Mouse (Mus musculus) brain, embryonic 14.5 days (tissue): ENCODE results near the gene Olfr654. TPM values are rescaled to one million over a fixed set of nuclear protein-coding genes. Genes with fewer than 3 reads are reported as not detected.
A peak's percentile ranks its signal among the peaks of the same experiment; 100 is the strongest.

Experiments
- DNase-seq: peaks from one replicate; pipeline ENCODE4 v3.0.0-alpha.2; 2011; ENCODE audit warnings: low read depth
- CTCF ChIP-seq: fragments of 200-500 bp; IDR thresholded peaks from 2 replicates; pipeline ENCODE4 v1.5.1; 2012; ENCODE audit warnings: inconsistent platforms, mild to moderate bottlenecking, moderate library complexity, borderline replicate concordance; ENCODE audit not compliant: insufficient read depth, insufficient read length; ENCODE audit errors: extremely low read depth
- POLR2A ChIP-seq: fragments of 200-500 bp; IDR thresholded peaks from 2 replicates; pipeline ENCODE4 v1.6.1; 2012; ENCODE audit warnings: mild to moderate bottlenecking, inconsistent platforms, borderline replicate concordance; ENCODE audit not compliant: poor library complexity, insufficient read depth, insufficient read length, severe bottlenecking; ENCODE audit errors: extremely low read depth
- polyA plus RNA-seq: library from polyadenylated mRNA; depleted of rRNA; stranded (reverse); fragments of >200 nt; gene quantifications from 2 replicates; pipeline ENCODE4 v1.2.3, GENCODE M21; 2012; rRNA removed

Gene Olfr654
- polyA plus RNA-seq, result not detected in 2 replicates

DNA sequence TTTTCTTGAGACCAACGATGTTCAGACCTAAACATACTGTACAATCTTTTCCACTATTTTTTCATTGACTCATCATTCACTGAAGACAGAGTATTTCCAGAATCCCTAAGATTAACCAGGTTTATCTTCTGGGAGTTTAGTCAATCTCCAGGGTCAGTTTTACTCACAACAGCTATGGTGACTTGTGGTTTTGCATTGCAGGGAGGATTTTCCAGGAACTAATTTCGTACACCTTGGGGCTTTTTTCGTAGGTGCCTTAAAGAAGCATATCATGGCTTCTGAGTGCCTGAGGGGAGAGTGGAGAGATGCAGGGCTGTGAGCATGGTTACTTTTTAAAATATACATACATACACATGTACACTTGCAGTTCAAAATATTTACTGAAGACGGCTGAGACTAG is at the start of gene Olfr654:
Gene Olfr654 (plus strand): TSS at position 301 of the 400 bp plus-strand sequence.
- DNase-seq, result no peak
- TF ChIP-seq POLR2A (no peak), CTCF (no peak)

DNA sequence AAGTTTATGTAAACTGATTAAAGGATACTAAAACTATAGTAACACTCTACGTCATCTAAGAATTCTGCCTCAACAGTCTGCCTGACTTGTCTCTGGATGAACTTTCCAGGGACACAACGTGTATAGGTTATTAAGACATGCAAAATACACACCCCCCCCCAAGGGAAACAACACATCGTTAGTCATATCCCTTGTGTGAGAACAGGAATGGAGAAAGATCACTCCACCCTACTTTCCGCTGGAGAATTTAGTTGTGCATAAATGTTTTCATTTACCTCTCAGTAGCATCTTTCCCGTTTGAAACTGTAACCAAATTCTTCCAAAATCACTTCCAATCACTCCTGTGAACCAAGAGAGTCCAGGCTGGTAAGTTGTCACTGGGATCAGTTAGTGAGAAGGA is 37.0 kb upstream of the Olfr654 start, which contains the start of gene Olfr651:
Gene Olfr651 (plus strand): TSS at position 301 of the 400 bp plus-strand sequence.
- no peak for DNase-seq
- TF ChIP-seq CTCF (no peak), POLR2A (no peak)

DNA sequence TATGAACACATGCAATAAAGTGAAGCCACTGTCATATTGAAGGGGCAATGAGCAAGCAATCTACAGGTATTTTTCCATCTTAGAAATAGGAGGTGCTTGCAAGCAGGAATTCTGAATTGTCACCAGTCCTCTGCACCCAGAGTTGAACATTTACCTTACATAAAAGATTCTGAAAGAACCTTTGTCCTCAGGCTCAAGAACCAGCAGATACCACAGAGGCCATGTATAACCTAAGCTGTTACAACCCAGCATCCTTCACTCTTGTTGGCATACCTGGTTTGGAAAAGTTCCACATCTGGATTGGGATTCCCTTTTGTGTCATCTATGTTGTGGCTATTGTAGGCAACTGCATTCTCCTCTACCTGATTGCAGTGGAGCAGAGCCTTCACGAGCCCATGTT is 34.1 kb upstream of the Olfr654 start:
- no peak for DNase-seq
- no peak for TF ChIP-seq CTCF
- TF ChIP-seq POLR2A, result no peak

GRCm38 (mm10) chr7:104560601-104561000 is 26.2 kb upstream of the Olfr654 start, which contains the start of gene Olfr652:
TSS of gene Olfr652 (plus strand) at chr7:104560901.
- TF ChIP-seq CTCF, result no peak
- TF ChIP-seq POLR2A, result no peak
- DNase-seq, result no peak

GRCm38 (mm10) chr7:104577014-104577413 is 9.8 kb upstream of the Olfr654 start, which contains the start of gene Olfr653:
TSS of gene Olfr653 (plus strand) at chr7:104577314.
- TF ChIP-seq CTCF (no peak), POLR2A (no peak)

GRCm38 (mm10) chr7:104580846-104581245 is 6.0 kb upstream of the Olfr654 start:
- TF ChIP-seq POLR2A, result no peak
- no peak for TF ChIP-seq CTCF
- DNase-seq, result no peak

More at GRCm38 (mm10) chr7:104577014-104577413, 9.8 kb upstream of the Olfr654 start, which contains the start of gene Olfr653:
- no peak for DNase-seq

DNA sequence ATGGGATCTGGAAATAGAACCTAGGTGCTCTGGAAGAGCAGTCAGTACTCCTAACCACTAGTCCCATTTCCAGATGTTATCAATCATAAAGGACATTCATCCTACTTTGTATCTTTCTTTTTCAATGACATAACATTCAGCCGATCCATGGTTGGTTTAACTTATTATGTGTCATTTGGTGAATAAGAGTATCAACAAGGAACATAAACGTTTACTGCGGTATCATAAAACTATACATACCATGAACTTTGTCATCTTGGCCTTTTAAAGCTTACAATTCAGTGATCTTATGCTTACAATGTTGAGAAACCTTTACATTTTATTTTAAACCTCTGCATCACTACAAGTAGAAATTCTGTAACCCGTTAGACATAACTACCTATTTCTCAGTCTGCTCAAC is 5.4 kb upstream of the Olfr654 start:
- no peak for TF ChIP-seq POLR2A
- TF ChIP-seq CTCF, result no peak

GRCm38 (mm10) chr7:104588274-104588673 is 1.4 kb downstream of the Olfr654 start:
- DNase-seq, result no peak
- TF ChIP-seq POLR2A, result no peak
- TF ChIP-seq CTCF, result no peak

More for the DNA sequence above, 5.4 kb upstream of the Olfr654 start:
- no peak for DNase-seq

DNA sequence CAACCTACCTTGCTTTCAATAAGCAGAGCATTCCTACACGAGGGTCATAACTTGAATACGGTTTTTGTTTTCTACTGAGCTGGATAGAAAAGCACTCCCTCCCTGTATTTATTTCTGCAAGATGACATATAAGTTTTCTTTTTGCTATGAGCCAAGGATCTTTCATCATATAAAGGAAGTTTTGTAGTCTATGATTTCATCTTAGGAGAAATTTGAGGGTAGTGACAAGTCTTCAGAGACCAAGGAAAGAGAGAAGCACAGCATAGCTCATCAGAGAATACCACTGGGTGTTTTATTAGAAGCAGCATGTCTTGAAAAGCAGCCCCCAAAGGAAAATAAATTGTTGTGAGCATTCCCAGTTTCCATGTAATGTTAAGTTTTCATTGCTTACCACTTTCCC is 14.9 kb downstream of the Olfr654 start, which contains the start of gene Olfr655:
Gene Olfr655 (minus strand): TSS at position 101 of the 400 bp plus-strand sequence.
- no peak for DNase-seq
- TF ChIP-seq POLR2A (no peak), CTCF (no peak)

- peak; percentile 8 for DNase-seq
- peak; percentile 56; the same call in 1 of the 2 replicates for TF ChIP-seq CTCF
- no peak for TF ChIP-seq POLR2A
Observed at GRCm38 (mm10) chr7:104603173-104603572, 16.3 kb downstream of the Olfr654 start.

GRCm38 (mm10) chr7:104604727-104605126 is 17.9 kb downstream of the Olfr654 start:
- TF ChIP-seq POLR2A (no peak), CTCF (no peak)
- no peak for DNase-seq

- DNase-seq, result no peak
- no peak for TF ChIP-seq CTCF
- TF ChIP-seq POLR2A, result no peak
Observed at GRCm38 (mm10) chr7:104613655-104614054, 26.8 kb downstream of the Olfr654 start, which contains the start of gene Olfr656. TSS of gene Olfr656 (plus strand) at chr7:104613955.

- DNase-seq, result no peak
- TF ChIP-seq POLR2A, result no peak
- no peak for TF ChIP-seq CTCF
Observed at GRCm38 (mm10) chr7:104624494-104624893, 37.7 kb downstream of the Olfr654 start, which contains the start of gene Olfr657. TSS of gene Olfr657 (plus strand) at chr7:104624794.

Other genes starting within 250 kb of the Olfr654 start
- 1.1 and 1.8 TPM in 2 replicates for gene Trim12c, start 233.7 kb upstream of the Olfr654 start, polyA plus RNA-seq
- gene Trim30b, start 217.1 kb upstream of the Olfr654 start, polyA plus RNA-seq, result 0.03 and 0.06 TPM in 2 replicates
- not detected in 2 replicates for gene Trim30c, start 186.2 kb upstream of the Olfr654 start, polyA plus RNA-seq
- gene Trim30a, start 121.8 kb upstream of the Olfr654 start, polyA plus RNA-seq, result 0.64 and 0.79 TPM in 2 replicates
- gene Trim30d, start 79.2 kb upstream of the Olfr654 start, polyA plus RNA-seq, result 0.21 and 0.33 TPM in 2 replicates
- gene Olfr651, start 36.9 kb upstream of the Olfr654 start, polyA plus RNA-seq, result not detected in 2 replicates
- gene Olfr652, start 26.1 kb upstream of the Olfr654 start, polyA plus RNA-seq, result not detected in 2 replicates
- not detected in 2 replicates for gene Olfr653, start 9.7 kb upstream of the Olfr654 start, polyA plus RNA-seq
- gene Olfr655, start 14.8 kb downstream of the Olfr654 start, polyA plus RNA-seq, result not detected in 2 replicates
- gene Olfr656, start 26.9 kb downstream of the Olfr654 start, polyA plus RNA-seq, result not detected in 2 replicates
- gene Olfr657, start 37.8 kb downstream of the Olfr654 start, polyA plus RNA-seq, result not detected in 2 replicates
- gene Olfr658, start 60.3 kb downstream of the Olfr654 start, polyA plus RNA-seq, result 0.04 and 0.08 TPM in 2 replicates
- not detected in 2 replicates for gene Olfr659, start 79.7 kb downstream of the Olfr654 start, polyA plus RNA-seq
- not detected in 2 replicates for gene Olfr661, start 99.5 kb downstream of the Olfr654 start, polyA plus RNA-seq
- not detected in 2 replicates for gene Usp17le, start 190.4 kb downstream of the Olfr654 start, polyA plus RNA-seq